Mouse (Mus musculus): ENCODE measurements around the gene Wdtc1.

Wdtc1 gene

GRCm38 (mm10) chr4:133333306-133333705 is 20.0 kb downstream of the Wdtc1 start:
- no peak for DNase-seq (ENCODE audit: low read depth in 2 of 2, low spot score in 2 of 2)

GRCm38 (mm10) chr4:133330296-133330695 is 23.0 kb downstream of the Wdtc1 start:
- DNase-seq (ENCODE audit: low read depth in 2 of 2, low spot score in 2 of 2) = no peak

GRCm38 (mm10) chr4:133328129-133328528 is 25.2 kb downstream of the Wdtc1 start:
- DNase-seq (ENCODE audit: low read depth in 2 of 2, low spot score in 2 of 2) = peak in 1 of 2 experiments; percentile 18

- no peak for DNase-seq (ENCODE audit: low read depth in 2 of 2, low spot score in 2 of 2)
These were observed 33.6 kb downstream of the Wdtc1 start for GRCm38 (mm10) chr4:133319667-133320066.

- DNase-seq (ENCODE audit: low read depth in 2 of 2, low spot score in 2 of 2) = no peak
These were observed 37.3 kb downstream of the Wdtc1 start for GRCm38 (mm10) chr4:133315991-133316390.

GRCm38 (mm10) chr4:133314896-133315295 is 38.4 kb downstream of the Wdtc1 start:
- no peak for DNase-seq (ENCODE audit: low read depth in 2 of 2, low spot score in 2 of 2)

- DNase-seq (ENCODE audit: low read depth in 2 of 2, low spot score in 2 of 2) = peak; percentile 85 to 91
These were observed 43.3 kb downstream of the Wdtc1 start for GRCm38 (mm10) chr4:133309948-133310347.

- DNase-seq (ENCODE audit: low read depth in 2 of 2, low spot score in 2 of 2) = peak; percentile 46 to 72
These were observed 46.0 kb downstream of the Wdtc1 start for GRCm38 (mm10) chr4:133307331-133307730.

- DNase-seq (ENCODE audit: low read depth in 2 of 2, low spot score in 2 of 2) = no peak
These were observed 47.5 kb downstream of the Wdtc1 start for GRCm38 (mm10) chr4:133305825-133306224.

- DNase-seq (ENCODE audit: low read depth in 2 of 2, low spot score in 2 of 2) = no peak
These were observed 48.5 kb downstream of the Wdtc1 start for GRCm38 (mm10) chr4:133304770-133305169.

- DNase-seq (ENCODE audit: low read depth in 2 of 2, low spot score in 2 of 2) = no peak
These were observed 50.6 kb downstream of the Wdtc1 start for GRCm38 (mm10) chr4:133302668-133303067.

GRCm38 (mm10) chr4:133301802-133302201 is 51.5 kb downstream of the Wdtc1 start:
- DNase-seq (ENCODE audit: low read depth in 2 of 2, low spot score in 2 of 2) = peak; percentile 39 to 59

GRCm38 (mm10) chr4:133300421-133300820 is 52.9 kb downstream of the Wdtc1 start:
- DNase-seq (ENCODE audit: low read depth in 2 of 2, low spot score in 2 of 2) = no peak

GRCm38 (mm10) chr4:133299701-133300100 is 53.6 kb downstream of the Wdtc1 start:
- no peak for DNase-seq (ENCODE audit: low read depth in 2 of 2, low spot score in 2 of 2)

- DNase-seq (ENCODE audit: low read depth in 2 of 2, low spot score in 2 of 2) = peak; percentile 57 to 63
These were observed 54.5 kb downstream of the Wdtc1 start for GRCm38 (mm10) chr4:133298516-133299365.

GRCm38 (mm10) chr4:133297801-133298238 is 55.5 kb downstream of the Wdtc1 start:
- DNase-seq (ENCODE audit: low read depth in 2 of 2, low spot score in 2 of 2) = peak; percentile 70 to 76

- DNase-seq (ENCODE audit: low read depth in 2 of 2, low spot score in 2 of 2) = no peak
These were observed 55.9 kb downstream of the Wdtc1 start for GRCm38 (mm10) chr4:133297360-133297759.

- no peak for DNase-seq (ENCODE audit: low read depth in 2 of 2, low spot score in 2 of 2)
These were observed 59.2 kb downstream of the Wdtc1 start for GRCm38 (mm10) chr4:133294084-133294483.

GRCm38 (mm10) chr4:133292901-133293843 is 60.1 kb downstream of the Wdtc1 start:
- DNase-seq (ENCODE audit: low read depth in 2 of 2, low spot score in 2 of 2) = no peak

- DNase-seq (ENCODE audit: low read depth in 2 of 2, low spot score in 2 of 2) = no peak
These were observed 60.9 kb downstream of the Wdtc1 start for GRCm38 (mm10) chr4:133292405-133292804.

GRCm38 (mm10) chr4:133291255-133291654 is 62.0 kb downstream of the Wdtc1 start:
- DNase-seq (ENCODE audit: low read depth in 2 of 2, low spot score in 2 of 2) = no peak
